Mouse (Mus musculus) left cerebral cortex, adult 9 months (tissue): ENCODE measurements at regions not wholly inside any gene's neighbourhood (a gene's known extent, or its start where the extent isn't known, plus 50 kb on each side); places are given as distances from the start of the nearest gene placed in this dataset.

Source experiments
- DNase-seq, 2 experiments: peaks; one replicate each; pipeline ENCODE4 v3.0.0; 2022; ENCODE audit warnings: low spot score in 2 of 2

DNA sequence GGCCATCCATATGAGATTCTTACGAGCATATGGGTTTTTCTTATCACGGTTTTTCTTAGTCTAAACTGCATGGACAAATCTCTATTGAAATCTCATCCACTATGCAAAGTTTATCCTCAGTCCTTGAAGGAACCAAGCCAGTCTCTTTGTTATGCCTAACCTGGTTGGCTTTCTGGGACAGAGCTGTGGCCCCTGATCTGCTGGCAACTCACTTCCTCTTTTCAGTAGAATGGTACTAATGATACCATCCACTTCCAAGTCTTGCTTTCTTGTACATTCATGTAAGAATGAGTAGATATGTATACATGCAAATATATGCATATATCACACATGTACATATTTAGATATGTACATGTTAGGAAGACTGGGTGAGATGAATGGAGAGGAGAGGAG lies 89.8 kb upstream of the Irf2bp2 start:
- no peak for DNase-seq

DNA sequence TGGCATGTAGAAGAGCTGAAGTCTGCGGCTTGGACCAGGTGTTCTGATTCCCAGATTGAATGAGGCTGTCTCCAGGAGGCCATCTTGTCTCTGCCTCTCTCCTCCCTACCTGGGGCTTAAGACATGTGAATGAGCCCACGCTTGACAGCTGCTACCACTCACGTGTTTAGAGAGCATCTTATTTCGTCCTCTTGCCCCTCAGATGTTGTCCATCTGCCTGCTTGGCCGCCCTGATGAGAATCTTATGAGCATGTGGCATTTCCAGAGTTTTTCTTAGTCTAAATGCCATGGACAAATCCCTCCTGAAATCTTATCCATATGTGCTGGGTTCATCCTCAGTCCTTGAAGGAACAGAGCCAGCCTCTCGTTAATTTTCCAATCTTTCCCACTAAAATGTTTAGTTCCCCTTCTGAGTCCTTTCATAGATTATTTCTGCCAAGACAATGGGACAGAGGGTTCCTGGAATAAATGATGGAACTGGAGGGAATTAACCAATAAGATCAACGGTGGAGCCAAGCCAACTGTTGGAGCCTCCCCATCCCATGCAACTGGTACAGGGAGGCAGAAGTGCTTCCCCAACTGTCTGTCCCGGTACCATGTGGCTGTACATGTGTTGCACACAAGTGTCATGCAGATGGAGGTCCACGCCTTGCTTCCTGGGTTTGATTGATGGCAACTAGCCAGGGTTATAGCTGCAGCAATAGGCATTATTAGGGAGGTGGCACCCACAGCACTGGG lies 89.2 kb upstream of the Irf2bp2 start:
- DNase-seq: no peak

DNA sequence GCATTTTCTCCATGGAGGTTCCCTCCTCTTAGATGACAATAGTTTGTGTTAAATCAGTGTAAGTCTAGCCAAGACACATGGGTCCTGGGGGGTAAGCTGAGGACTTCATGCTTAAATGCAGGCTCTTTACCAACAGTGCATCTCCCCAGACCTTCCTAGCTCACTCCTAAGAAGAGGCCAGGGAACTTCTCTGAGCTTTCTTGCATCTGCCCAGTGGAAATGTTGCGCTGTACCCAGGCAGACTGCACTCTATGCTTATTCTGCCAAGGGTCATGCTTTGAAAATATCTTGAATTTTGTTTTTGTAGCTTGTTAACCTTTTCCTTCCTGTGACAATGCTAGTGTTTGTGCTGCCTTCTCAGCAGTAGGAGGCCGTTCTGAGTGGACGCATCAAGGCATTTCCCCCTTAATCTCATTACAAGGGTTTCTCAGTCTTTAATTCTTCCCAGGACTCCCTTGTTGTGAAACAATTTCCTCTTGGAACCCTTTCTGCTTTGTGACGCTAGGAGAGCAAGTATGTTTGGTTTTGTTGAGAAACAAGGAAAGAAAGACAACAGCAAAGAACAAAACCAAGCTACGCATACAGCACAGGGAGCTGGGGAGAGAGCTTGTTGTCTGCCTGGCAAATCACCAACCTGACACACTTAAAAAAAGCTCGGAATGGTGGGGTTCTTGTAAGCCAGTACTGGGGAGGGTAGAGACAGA lies 88.3 kb upstream of the Irf2bp2 start:
- no peak for DNase-seq

DNA sequence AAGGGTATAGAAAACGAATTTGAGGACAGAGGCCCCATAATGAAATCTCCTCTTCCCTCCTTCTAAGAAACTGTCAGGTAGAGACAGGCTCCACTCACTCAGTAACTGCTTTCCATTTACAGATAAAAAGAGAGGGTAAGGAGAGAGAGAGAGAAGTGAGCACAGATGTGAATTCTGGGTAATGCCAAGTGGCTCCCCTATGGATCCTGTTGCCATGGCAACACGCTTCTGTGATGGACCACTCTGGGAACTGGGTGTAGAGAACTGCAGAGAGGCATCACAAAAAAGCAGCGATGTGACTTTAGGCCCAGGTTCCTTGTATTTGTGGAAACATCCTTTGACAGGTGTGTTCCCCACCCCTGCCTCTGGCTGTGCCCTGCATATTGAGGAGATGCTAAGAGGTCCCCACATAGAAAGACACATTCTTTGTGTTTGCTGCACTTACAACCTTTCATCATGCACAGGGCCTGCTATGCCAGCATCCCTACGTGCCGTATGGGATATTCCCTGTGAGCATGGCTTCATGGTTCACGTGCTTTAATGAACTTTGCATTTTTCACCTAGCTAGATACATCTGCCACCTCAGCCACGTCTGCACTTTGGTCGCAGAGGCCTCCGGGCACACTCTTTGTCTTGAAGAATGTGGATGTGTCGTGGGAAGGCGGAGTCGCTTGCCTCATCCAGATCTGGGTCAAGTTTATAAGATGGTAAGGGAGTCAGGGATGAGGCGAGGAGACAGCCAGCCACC lies 84.4 kb upstream of the Irf2bp2 start:
- no peak for DNase-seq

DNA sequence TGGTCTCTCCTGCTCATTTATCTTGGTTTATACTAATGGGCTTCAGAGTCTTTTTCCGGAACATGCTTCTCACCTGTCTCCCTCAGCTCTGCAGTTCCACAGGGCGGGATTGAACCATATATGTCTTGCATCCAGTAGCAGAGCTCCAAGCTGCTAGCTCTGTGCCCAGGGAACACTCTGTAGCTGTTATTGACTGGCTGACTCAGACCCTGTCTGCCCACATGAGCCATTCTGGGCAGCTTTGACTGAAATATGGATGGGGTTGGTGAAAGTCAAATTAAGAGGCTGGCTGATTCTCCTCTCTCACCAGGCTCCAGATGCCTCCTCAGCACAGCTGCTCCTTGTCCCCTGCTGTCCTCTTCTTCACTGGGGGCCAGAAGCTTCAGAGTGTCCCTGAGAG lies 81.4 kb upstream of the Irf2bp2 start:
- peak in 1 of 2 experiments; percentile 62 for DNase-seq

DNA sequence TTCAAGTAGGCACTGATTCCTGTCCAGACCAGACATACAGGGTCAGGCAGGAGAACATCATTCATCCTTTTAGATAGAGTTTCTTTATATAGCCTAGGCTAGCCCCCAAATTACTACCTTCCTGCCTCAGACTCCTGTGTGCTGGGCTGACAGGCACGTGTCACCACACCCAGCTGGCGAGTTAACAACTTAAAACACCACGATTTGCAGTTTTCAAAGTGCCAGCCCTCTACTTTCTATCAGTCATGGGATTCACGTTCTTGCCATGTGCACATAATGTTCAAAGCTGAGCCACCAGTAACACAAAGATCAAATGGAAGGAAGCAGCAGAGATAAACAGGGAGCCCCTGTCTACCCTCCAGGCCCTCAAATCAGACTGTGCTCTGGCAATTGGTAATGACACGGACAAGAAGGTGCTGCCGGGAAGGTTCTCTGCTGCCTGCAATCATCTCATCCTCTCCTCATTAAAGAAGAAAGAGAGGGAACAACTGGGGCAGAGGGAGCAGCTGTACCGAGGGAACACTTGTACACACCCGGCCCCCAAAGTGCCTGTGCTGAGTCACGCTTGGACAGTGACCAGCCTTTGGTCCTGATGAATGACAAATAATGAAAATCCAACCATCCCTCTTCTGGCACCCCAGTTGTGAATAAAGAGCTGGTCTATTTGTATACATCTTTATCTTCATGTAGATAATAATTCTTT lies 79.4 kb upstream of the Irf2bp2 start:
- no peak for DNase-seq

DNA sequence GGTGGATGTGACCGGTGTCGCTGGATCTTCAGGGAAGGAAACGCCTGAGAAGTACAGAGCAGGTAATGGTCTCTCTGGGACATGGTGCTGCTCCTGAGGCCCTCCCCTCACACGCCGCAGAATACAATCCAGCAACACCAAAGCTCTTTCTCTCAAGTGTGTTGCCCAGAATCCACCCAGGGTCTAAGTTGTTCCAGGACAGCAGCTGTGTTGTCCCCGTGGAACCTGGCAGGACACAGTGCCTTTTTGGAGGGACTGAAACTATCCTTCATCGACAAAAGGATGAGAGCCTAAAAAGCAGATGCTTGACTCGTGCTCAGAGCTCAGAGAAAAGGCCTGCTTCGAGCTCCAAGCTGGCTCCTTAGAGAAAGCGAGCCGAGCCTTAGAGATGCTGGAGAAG lies 77.8 kb upstream of the Irf2bp2 start:
- DNase-seq: no peak

DNA sequence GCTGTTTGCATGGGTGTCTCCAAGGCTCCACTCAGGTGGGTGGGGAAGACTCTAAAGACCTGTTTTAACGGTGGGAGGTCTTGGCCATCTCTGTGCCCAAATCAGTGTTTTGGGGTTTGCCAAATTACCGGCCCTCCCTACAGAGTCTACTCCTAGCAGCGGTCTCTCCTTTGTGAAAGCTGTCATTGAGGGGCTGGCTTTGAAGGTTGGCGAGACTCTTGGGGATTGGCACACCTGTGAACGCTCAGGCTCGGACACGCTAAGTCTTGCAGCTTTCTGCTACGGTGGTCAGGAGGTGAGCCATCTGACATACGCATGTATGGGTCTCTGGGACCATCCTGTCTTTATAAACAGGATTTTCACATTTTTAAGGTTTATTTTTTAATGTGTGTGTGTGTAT lies 76.1 kb upstream of the Irf2bp2 start:
- DNase-seq: no peak

DNA sequence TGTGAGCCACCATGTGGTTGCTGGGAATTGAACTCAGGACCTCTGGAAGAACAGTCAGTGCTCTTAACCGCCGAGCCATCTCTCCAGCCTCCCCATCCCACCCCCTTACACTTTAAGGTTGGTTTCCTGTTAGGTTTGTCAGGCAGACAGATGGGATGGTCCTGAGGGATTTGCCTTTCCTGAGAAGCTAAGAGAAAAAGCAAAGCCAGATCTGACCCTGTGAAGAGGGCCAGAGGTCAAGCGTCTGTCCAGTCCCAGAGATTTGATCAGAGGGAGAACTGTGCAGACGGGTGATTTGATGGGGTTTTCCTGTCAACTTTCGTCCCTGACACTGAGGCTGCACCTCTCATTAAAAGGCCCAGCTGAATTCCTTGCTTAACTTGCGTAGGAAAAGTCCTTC lies 75.4 kb upstream of the Irf2bp2 start:
- DNase-seq: no peak

DNA sequence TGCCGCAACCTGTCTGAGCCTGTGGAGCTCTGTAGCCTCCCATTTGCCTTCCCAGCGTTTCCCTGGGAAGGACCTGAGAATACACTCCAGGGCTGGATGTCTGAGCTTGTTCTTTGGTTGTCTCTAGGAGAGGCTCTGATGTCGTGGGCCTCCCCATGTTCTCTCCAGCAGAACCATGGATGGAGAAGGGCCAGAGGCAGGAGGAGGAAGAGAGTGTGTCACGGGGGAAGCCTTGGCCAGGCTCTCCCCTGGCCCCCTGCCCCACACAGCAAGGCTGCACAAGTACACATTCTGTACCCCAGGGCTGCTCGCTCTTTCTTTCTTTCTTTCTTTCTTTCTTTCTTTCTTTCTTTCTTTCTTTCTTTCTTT lies 74.9 kb upstream of the Irf2bp2 start:
- DNase-seq: no peak

DNA sequence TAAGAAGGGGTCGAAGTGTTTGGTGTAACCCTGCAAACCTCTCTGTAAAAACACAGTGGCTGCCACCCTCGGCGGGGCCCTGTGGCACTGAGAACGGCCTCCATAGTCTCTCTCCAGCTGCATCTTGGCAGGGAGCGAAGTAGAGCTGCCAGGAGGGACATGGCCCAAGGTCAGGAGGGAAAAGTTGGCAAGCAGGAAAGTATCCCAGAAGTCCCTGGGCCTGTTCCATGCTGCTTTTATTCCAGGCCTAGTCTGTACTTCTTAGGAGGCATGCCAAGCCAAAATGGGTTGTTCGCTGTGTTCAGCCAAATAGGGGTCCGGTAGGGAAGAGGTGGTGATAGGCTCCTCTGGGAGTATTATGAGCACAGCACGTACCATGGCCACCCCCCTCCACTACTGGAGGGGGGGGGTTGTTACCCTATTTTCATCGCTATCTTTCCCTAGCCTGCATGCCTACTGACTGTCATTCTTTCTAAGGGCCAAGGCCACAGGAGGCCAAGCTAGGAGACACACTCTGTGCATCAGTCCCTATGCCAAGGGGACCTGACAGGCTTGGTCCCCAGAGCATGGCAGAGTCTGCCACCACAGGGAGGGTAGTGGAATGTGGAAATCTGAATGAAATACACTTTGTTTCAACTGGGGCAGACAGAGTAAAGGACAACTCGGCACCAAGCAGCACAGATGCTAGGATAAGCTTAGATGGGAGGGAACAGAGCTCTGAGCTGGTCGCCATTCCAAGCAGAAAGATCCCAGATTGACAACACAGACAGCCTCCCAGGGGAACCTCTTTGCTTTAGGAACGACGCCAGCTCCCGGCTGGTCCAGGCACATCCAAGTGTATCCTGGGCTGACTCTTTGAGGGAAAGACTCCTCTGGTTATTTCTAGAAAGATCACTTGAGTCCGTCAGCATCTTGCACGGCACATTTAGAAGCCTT lies 74.2 kb upstream of the Irf2bp2 start:
- peak; percentile 76 for DNase-seq

DNA sequence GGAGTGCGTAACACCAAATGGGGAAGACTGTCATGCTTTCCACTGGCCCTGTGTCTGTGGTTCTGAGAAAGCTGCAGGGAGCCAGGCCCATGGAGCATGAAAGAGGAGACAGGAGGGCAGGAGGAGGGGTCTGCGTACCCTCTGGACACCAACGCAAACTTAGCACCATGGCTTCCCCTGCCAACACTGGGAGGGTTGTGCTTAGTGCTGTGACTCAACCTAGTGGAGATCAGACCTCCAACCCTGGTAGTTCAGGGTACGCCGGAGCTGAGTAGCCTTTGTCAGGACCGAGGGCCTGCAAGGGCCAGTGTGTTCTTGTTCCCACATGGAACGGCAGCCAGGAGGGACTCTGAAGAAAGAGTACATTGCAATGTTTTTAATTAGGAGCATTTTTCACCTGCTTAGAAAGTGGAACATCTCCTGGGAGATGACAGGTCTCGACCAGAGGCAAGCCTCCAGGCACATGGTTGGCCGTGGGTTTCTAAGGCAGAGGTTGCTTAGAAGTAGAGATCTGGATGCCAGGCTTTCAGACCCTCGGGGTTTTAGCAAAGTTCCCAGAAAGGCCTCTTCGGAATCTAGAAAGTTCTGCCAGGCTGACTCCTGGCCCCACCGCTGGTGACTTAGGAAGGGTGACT lies 73.4 kb upstream of the Irf2bp2 start:
- peak in 1 of 2 experiments; percentile 43 for DNase-seq

DNA sequence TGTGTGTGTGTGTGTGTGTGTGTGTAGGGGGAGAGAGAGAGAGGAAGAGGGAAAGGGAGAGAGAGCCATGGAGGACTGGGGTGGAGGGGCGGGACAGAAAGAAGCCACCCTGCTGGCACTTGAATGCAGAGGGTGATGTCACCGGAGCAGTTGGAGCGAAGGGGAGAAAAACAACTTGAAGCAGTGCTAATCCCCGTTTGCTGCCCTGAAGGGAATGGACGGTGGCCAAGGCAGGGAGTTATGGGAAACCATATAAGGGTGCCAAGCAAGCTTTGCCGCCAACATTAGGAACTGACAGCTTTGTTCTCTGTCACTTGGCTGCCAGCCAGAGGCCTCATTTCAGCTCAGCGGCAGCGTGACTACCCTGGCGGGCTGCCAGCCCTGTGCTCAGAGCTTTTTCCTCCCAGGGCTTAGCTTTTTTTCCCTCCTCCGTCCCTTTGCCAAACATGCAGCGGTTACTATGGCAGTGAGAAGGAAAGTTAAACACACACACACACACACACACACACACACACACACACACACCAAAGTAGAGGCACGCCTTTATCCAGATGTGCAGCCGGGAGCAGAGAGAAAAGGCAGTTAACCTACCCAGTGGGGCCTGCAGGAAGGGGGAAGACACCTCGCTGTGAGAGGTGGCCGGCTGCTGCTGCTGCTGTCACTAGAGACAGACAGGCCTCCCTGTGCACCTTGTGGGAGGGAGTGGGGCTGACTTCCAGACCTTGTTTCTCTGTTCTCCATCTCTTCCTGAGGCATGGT lies 72.7 kb upstream of the Irf2bp2 start:
- DNase-seq: peak; percentile 98 to 100

DNA sequence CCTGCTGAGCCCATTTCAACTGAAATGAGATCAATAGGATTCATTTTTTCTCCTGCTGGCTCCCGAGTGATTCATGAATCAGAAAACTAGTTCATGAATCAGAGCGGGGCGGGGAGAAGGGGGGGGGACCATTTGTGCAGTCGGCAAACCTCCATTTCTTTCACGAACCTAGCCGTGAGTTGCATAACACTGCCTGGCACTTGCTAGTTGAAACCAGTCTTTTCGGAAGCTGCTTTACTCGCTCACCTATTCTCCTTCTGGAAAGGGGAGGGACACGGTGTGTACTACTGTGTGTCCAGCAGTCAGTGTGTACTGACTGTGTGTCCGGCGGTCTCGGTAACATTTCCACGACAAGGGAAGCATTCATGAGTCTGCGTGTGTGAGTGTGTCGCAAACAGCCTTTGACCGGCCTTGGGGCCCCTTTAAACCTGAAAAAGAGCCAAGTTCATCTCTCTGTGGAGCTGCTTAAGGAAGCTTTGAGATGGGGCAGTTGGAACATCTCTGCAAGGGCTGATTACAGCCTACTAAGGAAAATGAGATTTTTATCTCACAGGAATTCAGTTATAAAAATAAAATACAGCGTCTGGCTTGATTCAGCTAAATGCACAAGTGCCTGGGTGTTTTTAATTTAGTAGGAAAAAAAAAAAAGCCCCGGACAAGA lies 71.9 kb upstream of the Irf2bp2 start:
- peak in 1 of 2 experiments; percentile 76 for DNase-seq

DNA sequence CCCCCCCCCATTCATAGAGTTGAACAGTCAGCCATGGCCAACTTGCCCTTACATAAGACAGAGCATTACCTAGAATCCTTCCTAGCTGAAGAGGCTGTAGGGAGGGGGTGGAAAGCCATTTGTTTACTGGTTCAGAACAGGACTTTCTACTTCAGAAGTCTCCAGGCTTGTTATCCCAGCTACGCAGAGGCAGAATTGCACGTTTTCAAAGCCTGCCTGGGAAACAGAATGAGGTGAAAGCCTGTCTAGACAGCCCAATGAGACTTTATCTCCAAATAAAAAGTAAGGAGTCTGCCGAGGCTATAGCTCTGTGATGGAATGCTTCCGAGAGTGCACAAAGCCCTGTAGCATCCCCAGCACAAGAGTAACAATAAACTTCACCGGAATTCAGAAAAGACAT lies 71.1 kb upstream of the Irf2bp2 start:
- no peak for DNase-seq

DNA sequence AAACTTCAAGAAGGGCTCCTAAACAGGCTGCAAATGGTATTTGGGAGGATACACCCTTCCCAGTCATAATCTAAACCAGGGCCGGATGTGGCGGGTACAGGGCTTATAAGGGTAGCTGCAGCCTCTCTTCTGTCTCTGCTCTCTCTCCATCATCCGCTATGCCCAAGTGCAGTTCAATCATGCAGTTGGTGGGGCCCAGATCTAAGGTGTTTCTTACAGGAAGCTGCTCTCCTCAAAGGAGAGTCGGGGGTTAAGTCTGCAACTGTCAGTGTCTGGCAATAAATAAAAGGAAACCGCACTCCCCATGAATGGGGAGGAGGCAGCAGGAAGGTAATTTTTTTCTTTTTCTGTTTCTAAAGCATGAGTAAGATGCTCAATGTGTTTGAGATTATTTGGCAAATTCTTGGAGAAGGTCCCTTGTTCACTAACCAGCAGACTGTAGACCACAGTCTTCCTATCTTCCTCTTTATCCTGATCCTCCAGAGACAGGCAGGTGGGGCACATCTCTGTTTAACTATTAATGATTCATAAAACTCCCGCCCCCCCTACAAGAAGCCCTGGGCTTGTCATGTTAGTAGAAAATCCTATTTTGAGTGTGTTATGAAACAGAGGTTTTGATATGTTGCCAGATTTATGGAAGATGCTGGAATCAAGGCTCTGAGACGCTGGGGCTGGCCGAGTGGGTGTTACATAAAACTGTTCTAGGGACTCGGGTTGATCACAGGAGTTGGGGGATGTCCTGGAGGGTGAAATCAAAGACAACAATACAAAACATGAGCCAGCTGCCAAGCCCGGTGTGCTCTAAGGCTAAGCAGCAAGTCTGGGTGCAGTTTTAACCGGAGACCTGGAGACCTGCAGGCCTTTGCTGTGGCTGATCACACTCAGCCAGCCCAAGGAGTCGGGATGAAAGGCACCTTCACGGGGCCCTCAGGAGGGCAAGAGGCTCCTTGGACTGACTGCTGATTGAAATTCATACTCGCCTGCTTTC lies 69.3 kb upstream of the Irf2bp2 start:
- DNase-seq: peak in 1 of 2 experiments; percentile 59

DNA sequence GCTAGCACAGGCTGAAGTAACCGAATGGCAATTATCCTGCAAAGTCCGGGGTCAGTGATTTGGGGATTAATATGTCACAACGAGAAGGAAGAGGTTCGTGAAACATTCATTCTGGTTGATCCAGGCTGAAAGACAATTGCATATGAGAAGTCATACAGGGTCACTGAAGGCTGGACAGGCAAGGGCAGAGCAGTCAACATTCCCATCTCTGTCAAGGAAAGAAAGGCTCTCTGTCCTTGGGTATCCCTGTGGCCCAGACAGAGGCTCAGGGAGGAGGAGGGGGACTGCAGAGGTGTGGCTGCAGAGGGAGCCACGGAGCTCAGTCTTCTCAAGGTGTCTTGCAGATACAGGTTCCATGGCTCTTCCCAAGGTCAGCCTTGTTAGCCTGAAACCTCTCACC lies 68.4 kb upstream of the Irf2bp2 start:
- DNase-seq: no peak

DNA sequence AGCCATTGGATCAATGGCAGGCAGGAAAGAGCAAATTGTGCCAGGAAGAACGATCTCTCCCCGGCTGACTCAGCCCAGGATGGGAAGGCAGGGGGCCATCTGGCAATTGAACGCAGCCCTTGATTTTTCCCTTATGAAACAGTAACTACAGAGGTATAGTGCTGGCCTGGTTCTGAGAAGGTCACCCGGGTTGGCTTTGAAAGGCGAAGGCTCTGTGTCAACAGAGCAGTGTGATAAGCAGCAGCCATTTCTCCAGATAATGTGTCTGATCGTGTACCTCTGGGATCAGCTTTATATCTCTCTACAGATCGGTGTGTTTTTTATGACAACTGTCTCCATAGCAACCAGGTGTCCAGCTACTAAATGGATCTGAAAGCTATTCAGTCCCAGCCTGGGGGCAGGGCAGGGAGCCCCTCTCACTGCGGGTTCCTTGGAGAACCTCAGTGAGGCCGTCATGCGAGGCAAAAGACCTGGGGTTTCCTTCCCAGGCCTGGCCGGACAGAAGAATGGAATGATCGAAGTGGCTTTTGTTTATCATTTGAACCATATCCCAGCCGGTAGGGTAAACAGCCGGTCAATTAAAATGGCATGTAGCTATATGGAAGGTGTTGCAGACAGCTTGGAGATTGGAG lies 67.8 kb upstream of the Irf2bp2 start:
- DNase-seq: no peak
